Mouse (Mus musculus): Measurements from ENCODE around the gene Wdr45b. TPM values are rescaled to one million over a fixed set of nuclear protein-coding genes. Genes with fewer than 3 reads are reported as not detected.
"Not testable (repeated sequence)": the region's sequence is repeated elsewhere in the genome, so short reads cannot be mapped to it uniquely, and the experiment has no call there.

Wdr45b gene
- polyA plus RNA-seq, 2 experiments from 2014 or later, result 22.2 to 25.7 TPM

- ATAC-seq, result no peak
These were observed 26.0 kb downstream of the Wdr45b start for GRCm38 (mm10) chr11:121328206-121328605.

GRCm38 (mm10) chr11:121326681-121327080, 27.6 kb downstream of the Wdr45b start:
- no peak for ATAC-seq

GRCm38 (mm10) chr11:121326034-121326433, 28.2 kb downstream of the Wdr45b start:
- ATAC-seq, result no peak

GRCm38 (mm10) chr11:121307712-121308111, 46.5 kb downstream of the Wdr45b start:
- ATAC-seq, result not testable (repeated sequence)

- no peak for ATAC-seq
These were observed 47.6 kb downstream of the Wdr45b start for GRCm38 (mm10) chr11:121306608-121307007.

- no peak for ATAC-seq
These were observed 48.9 kb downstream of the Wdr45b start for GRCm38 (mm10) chr11:121305371-121305770.

- ATAC-seq, result no peak
These were observed 54.0 kb downstream of the Wdr45b start for GRCm38 (mm10) chr11:121300265-121300664.

GRCm38 (mm10) chr11:121298493-121298892, 55.8 kb downstream of the Wdr45b start:
- ATAC-seq, result no peak

GRCm38 (mm10) chr11:121294771-121295170, 59.5 kb downstream of the Wdr45b start:
- no peak for ATAC-seq

- no peak for ATAC-seq
These were observed 64.4 kb downstream of the Wdr45b start for GRCm38 (mm10) chr11:121289859-121290258.

- no peak for ATAC-seq
These were observed 71.3 kb downstream of the Wdr45b start for GRCm38 (mm10) chr11:121282911-121283310.

GRCm38 (mm10) chr11:121278011-121278410, 76.2 kb downstream of the Wdr45b start:
- no peak for ATAC-seq

GRCm38 (mm10) chr11:121277516-121277915, 76.7 kb downstream of the Wdr45b start:
- ATAC-seq, result no peak

Other genes starting within 250 kb of the Wdr45b start
- not detected for gene Tex19.2, start 235.8 kb downstream of the Wdr45b start, polyA plus RNA-seq (2017; shearing (Covaris generic))
- not detected for gene Tex19.1, start 208.3 kb downstream of the Wdr45b start, polyA plus RNA-seq (2017; shearing (Covaris generic))
- gene Uts2r, start 194.2 kb downstream of the Wdr45b start, polyA plus RNA-seq (2017; shearing (Covaris generic)), result not detected
- 1 to 10 TPM; 1.5 to 2.1 TPM for gene Hexdc, start 150.0 kb downstream of the Wdr45b start, polyA plus RNA-seq (2017; shearing (Covaris generic))
- 1 to 10 TPM; 4.4 to 4.7 TPM for gene Ogfod3, start 149.7 kb downstream of the Wdr45b start, polyA plus RNA-seq (2017; shearing (Covaris generic))
- gene Cybc1, start 125.1 kb downstream of the Wdr45b start, polyA plus RNA-seq (2017; shearing (Covaris generic)), result 10 to 100 TPM; 66.8 to 78.7 TPM
- 10 to 100 TPM; 20.6 to 33.3 TPM for gene Narf, start 117.2 kb downstream of the Wdr45b start, polyA plus RNA-seq (2017; shearing (Covaris generic))
- gene Foxk2, start 94.5 kb downstream of the Wdr45b start, polyA plus RNA-seq (2017; shearing (Covaris generic)), result 1 to 10 TPM; 5.3 to 6.3 TPM
- gene Rab40b, start 33.8 kb upstream of the Wdr45b start, polyA plus RNA-seq (2017; shearing (Covaris generic)), result not detected
- 1 to 10 TPM; 6.3 to 9.8 TPM for gene Fn3krp, start 67.0 kb upstream of the Wdr45b start, polyA plus RNA-seq (2017; shearing (Covaris generic))
- gene Fn3k, start 80.5 kb upstream of the Wdr45b start, polyA plus RNA-seq (2017; shearing (Covaris generic)), result under 1 TPM in 1 of 2 experiments, not detected in 1; 0.23 TPM
- 10 to 100 TPM; 24.3 to 26.2 TPM for gene Tbcd, start 97.5 kb upstream of the Wdr45b start, polyA plus RNA-seq (2017; shearing (Covaris generic))
- gene Zfp750, start 164.9 kb upstream of the Wdr45b start, polyA plus RNA-seq (2017; shearing (Covaris generic)), result under 1 TPM; 0.70 to 0.97 TPM